Mouse (Mus musculus): ENCODE results near the gene Asic4. TPM values are rescaled to one million over a fixed set of nuclear protein-coding genes. Genes with fewer than 3 reads are reported as not detected.

The Asic4 gene
- polyA plus RNA-seq, 1 experiment: 0.28 TPM

- no peak for TF ChIP-seq MYOG (IDR thresholded peaks at IDR 0.05; ENCODE audit: control insufficient read depth in 1 of 3, insufficient read depth in 1 of 3, insufficient read length in 2 of 3, low read depth in 2 of 3)
Measured at GRCm38 (mm10) chr1:75438782-75439181, 11.5 kb upstream of the Asic4 start.

GRCm38 (mm10) chr1:75440661-75441060 lies 9.6 kb upstream of the Asic4 start:
- no peak overlapping the region for H3K4me3 ChIP-seq
- peaks cover 3% of the 10 kb centered on the region for H3K36me3 ChIP-seq (ENCODE audit: control insufficient read depth, insufficient read depth)
- no peaks in the 10 kb centered on the region for H3K79me2 ChIP-seq (ENCODE audit: control insufficient read depth, insufficient read depth)
- H3ac ChIP-seq (ENCODE audit: control insufficient read depth, insufficient read length): no peak overlapping the region
- H3K27me3 ChIP-seq (ENCODE audit: control insufficient read depth, insufficient read depth, insufficient read length): no peaks in the 10 kb centered on the region
- no peak for TF ChIP-seq SRF (IDR thresholded peaks at IDR 0.05; ENCODE audit: control insufficient read depth, insufficient read length, low read depth)
- no peak for TF ChIP-seq TCF3 (IDR thresholded peaks at IDR 0.05; ENCODE audit: insufficient read length, low read depth)
- TF ChIP-seq TCF12 (IDR thresholded peaks at IDR 0.05; ENCODE audit: insufficient read depth, poor library complexity, severe bottlenecking): no peak
- TF ChIP-seq REST (IDR thresholded peaks at IDR 0.05; ENCODE audit: insufficient read depth, insufficient read length): no peak
- TF ChIP-seq MAX (IDR thresholded peaks at IDR 0.05; ENCODE audit: low read depth): no peak
- no peak for TF ChIP-seq CEBPB (IDR thresholded peaks at IDR 0.05; ENCODE audit: insufficient read depth, poor library complexity, severe bottlenecking)
- no peak for TF ChIP-seq MYOD1 (IDR thresholded peaks at IDR 0.05; ENCODE audit: control insufficient read depth in 1 of 3, insufficient read length in 2 of 3, low read depth in 2 of 3)
- TF ChIP-seq POLR2A (IDR thresholded peaks at IDR 0.05; ENCODE audit: insufficient read length, low read depth): no peak
- TF ChIP-seq USF1 (IDR thresholded peaks at IDR 0.05; ENCODE audit: low read depth): no peak
- TF ChIP-seq POLR2AphosphoS2 (IDR thresholded peaks at IDR 0.05; ENCODE audit: insufficient read length, low read depth): no peak
- no peak for TF ChIP-seq MYOG (IDR thresholded peaks at IDR 0.05; ENCODE audit: control insufficient read depth in 1 of 3, insufficient read depth in 1 of 3, insufficient read length in 2 of 3, low read depth in 2 of 3)
- TF ChIP-seq E2F4 (IDR thresholded peaks at IDR 0.05; ENCODE audit: insufficient read depth): no peak
- H3K4me2 ChIP-seq (ENCODE audit: low read depth): no peak overlapping the region

More at GRCm38 (mm10) chr1:75438782-75439181, 11.5 kb upstream of the Asic4 start:
- Histone ChIP-seq H3K4me3 (no peak overlapping the region), H3K36me3 (ENCODE audit: control insufficient read depth, insufficient read depth) (peaks cover 3% of the 10 kb centered on the region), H3K27me3 (ENCODE audit: control insufficient read depth, insufficient read depth, insufficient read length) (no peaks in the 10 kb centered on the region), H3K79me2 (ENCODE audit: control insufficient read depth, insufficient read depth) (no peaks in the 10 kb centered on the region), H3ac (ENCODE audit: control insufficient read depth, insufficient read length) (no peak overlapping the region), H3K4me2 (ENCODE audit: low read depth) (no peak overlapping the region)

- Histone ChIP-seq H3K4me3 (no peak overlapping the region), H3K27me3 (ENCODE audit: control insufficient read depth, insufficient read depth, insufficient read length) (no peaks in the 10 kb centered on the region), H3K79me2 (ENCODE audit: control insufficient read depth, insufficient read depth) (no peaks in the 10 kb centered on the region), H3K4me2 (ENCODE audit: low read depth) (no peak overlapping the region), H3ac (ENCODE audit: control insufficient read depth, insufficient read length) (no peak overlapping the region), H3K36me3 (ENCODE audit: control insufficient read depth, insufficient read depth) (peaks cover 3% of the 10 kb centered on the region)
- TF ChIP-seq POLR2A (IDR thresholded peaks at IDR 0.05; ENCODE audit: insufficient read length, low read depth) (no peak), MYOG (IDR thresholded peaks at IDR 0.05; ENCODE audit: control insufficient read depth in 1 of 3, insufficient read depth in 1 of 3, insufficient read length in 2 of 3, low read depth in 2 of 3) (no peak), USF1 (IDR thresholded peaks at IDR 0.05; ENCODE audit: low read depth) (no peak), MAX (IDR thresholded peaks at IDR 0.05; ENCODE audit: low read depth) (no peak), SRF (IDR thresholded peaks at IDR 0.05; ENCODE audit: control insufficient read depth, insufficient read length, low read depth) (no peak), TCF3 (IDR thresholded peaks at IDR 0.05; ENCODE audit: insufficient read length, low read depth) (no peak), MYOD1 (IDR thresholded peaks at IDR 0.05; ENCODE audit: control insufficient read depth in 1 of 3, insufficient read length in 2 of 3, low read depth in 2 of 3) (no peak), TCF12 (IDR thresholded peaks at IDR 0.05; ENCODE audit: insufficient read depth, poor library complexity, severe bottlenecking) (no peak), E2F4 (IDR thresholded peaks at IDR 0.05; ENCODE audit: insufficient read depth) (no peak), REST (IDR thresholded peaks at IDR 0.05; ENCODE audit: insufficient read depth, insufficient read length) (no peak), POLR2AphosphoS2 (IDR thresholded peaks at IDR 0.05; ENCODE audit: insufficient read length, low read depth) (no peak), CEBPB (IDR thresholded peaks at IDR 0.05; ENCODE audit: insufficient read depth, poor library complexity, severe bottlenecking) (no peak)
Measured at GRCm38 (mm10) chr1:75441471-75441996, 8.7 kb upstream of the Asic4 start.

GRCm38 (mm10) chr1:75442171-75442570 lies 8.1 kb upstream of the Asic4 start:
- Histone ChIP-seq H3K4me2 (ENCODE audit: low read depth) (no peak overlapping the region), H3K27me3 (ENCODE audit: control insufficient read depth, insufficient read depth, insufficient read length) (no peaks in the 10 kb centered on the region), H3ac (ENCODE audit: control insufficient read depth, insufficient read length) (no peak overlapping the region), H3K79me2 (ENCODE audit: control insufficient read depth, insufficient read depth) (no peaks in the 10 kb centered on the region), H3K36me3 (ENCODE audit: control insufficient read depth, insufficient read depth) (peaks cover 3% of the 10 kb centered on the region), H3K4me3 (no peak overlapping the region)
- no peak for TF ChIP-seq MAX (IDR thresholded peaks at IDR 0.05; ENCODE audit: low read depth)
- no peak for TF ChIP-seq TCF12 (IDR thresholded peaks at IDR 0.05; ENCODE audit: insufficient read depth, poor library complexity, severe bottlenecking)
- no peak for TF ChIP-seq TCF3 (IDR thresholded peaks at IDR 0.05; ENCODE audit: insufficient read length, low read depth)
- TF ChIP-seq POLR2A (IDR thresholded peaks at IDR 0.05; ENCODE audit: insufficient read length, low read depth): no peak
- TF ChIP-seq SRF (IDR thresholded peaks at IDR 0.05; ENCODE audit: control insufficient read depth, insufficient read length, low read depth): no peak
- no peak for TF ChIP-seq MYOD1 (IDR thresholded peaks at IDR 0.05; ENCODE audit: control insufficient read depth in 1 of 3, insufficient read length in 2 of 3, low read depth in 2 of 3)
- TF ChIP-seq E2F4 (IDR thresholded peaks at IDR 0.05; ENCODE audit: insufficient read depth): no peak

GRCm38 (mm10) chr1:75442811-75443210 lies 7.4 kb upstream of the Asic4 start:
- Histone ChIP-seq H3K79me2 (ENCODE audit: control insufficient read depth, insufficient read depth) (no peaks in the 10 kb centered on the region), H3K4me3 (no peak overlapping the region), H3K27me3 (ENCODE audit: control insufficient read depth, insufficient read depth, insufficient read length) (no peaks in the 10 kb centered on the region), H3K36me3 (ENCODE audit: control insufficient read depth, insufficient read depth) (peaks cover 3% of the 10 kb centered on the region), H3K4me2 (ENCODE audit: low read depth) (no peak overlapping the region), H3ac (ENCODE audit: control insufficient read depth, insufficient read length) (no peak overlapping the region)
- TF ChIP-seq SRF (IDR thresholded peaks at IDR 0.05; ENCODE audit: control insufficient read depth, insufficient read length, low read depth) (no peak), TCF3 (IDR thresholded peaks at IDR 0.05; ENCODE audit: insufficient read length, low read depth) (no peak), USF1 (IDR thresholded peaks at IDR 0.05; ENCODE audit: low read depth) (no peak), MAX (IDR thresholded peaks at IDR 0.05; ENCODE audit: low read depth) (no peak), POLR2AphosphoS2 (IDR thresholded peaks at IDR 0.05; ENCODE audit: insufficient read length, low read depth) (no peak), REST (IDR thresholded peaks at IDR 0.05; ENCODE audit: insufficient read depth, insufficient read length) (no peak)
